Mouse (Mus musculus): Measurements from ENCODE around the gene Frrs1. TPM values are rescaled to one million over a fixed set of nuclear protein-coding genes. Genes with fewer than 3 reads are reported as not detected.

Gene Frrs1
- total and polyA plus RNA-seq, 2 experiments from 2014 or later, result 3.2 to 9.9 TPM

DNA sequence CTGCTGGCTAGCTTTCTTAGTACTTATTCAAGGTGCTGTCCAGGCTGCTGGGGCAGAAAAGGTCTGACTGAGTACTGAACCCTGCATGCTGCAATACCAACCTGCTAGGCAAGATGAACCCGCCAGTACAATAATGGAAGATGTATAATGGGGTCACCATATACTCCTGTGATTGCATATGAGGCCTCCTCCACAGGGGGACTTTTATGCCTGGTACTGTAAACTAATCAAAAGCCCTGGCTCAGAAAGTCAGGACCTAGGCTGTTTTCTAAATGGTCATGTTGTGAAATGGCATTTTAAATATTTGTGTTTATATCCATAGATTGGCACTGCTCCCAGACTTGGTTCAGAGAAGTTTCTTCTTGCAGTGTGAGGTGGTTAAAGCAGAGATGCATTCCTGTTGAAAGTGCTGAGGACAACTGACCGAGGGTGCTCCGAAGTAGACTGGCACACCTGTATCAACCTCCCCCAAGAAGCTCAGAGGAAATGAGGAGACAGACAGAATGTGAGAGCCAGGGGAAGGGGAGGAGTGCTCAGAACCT lies 42.5 kb upstream of the Frrs1 start:
- 46% methylated on average over 3 of the region's 3 CpGs for WGBS
- no peaks in the 10 kb centered on the region for H3K36me3 ChIP-seq (replicated peaks; ENCODE audit: control insufficient read depth, insufficient read depth, low read length)
- H3K4me3 ChIP-seq (ENCODE audit: low read depth, low read length), result no peak overlapping the region
- H3K27me3 ChIP-seq (ENCODE audit: control insufficient read depth, insufficient read depth, low read length), result no peaks in the 10 kb centered on the region
- no peak for DNase-seq (ENCODE audit: low spot score)
- no peak overlapping the region for H3K4me2 ChIP-seq (ENCODE audit: low read depth, low read length)
- no peaks in the 10 kb centered on the region for H3K9me3 ChIP-seq (replicated peaks; ENCODE audit: control insufficient read depth, low read length)
- H3K27ac ChIP-seq (ENCODE audit: low read depth), result 0 out of 2 replicates have a peak overlapping the region, but pooled peaks have one; percentile 5
- ATAC-seq (ENCODE audit: insufficient read depth, low read depth), result no peak; the same call in 1 of the 2 replicates
- peaks cover 17% of the 10 kb centered on the region; the same call in 1 of the 2 replicates for H3K4me1 ChIP-seq (ENCODE audit: control insufficient read depth, insufficient read depth)
- no peak overlapping the region for H3K9ac ChIP-seq (replicated peaks; ENCODE audit: low read depth, low read length)
- no peak for TF ChIP-seq EP300 (IDR thresholded peaks at IDR 0.05; ENCODE audit: low read depth)
- TF ChIP-seq CTCF (IDR thresholded peaks at IDR 0.05; ENCODE audit: low read depth), result no peak

DNA sequence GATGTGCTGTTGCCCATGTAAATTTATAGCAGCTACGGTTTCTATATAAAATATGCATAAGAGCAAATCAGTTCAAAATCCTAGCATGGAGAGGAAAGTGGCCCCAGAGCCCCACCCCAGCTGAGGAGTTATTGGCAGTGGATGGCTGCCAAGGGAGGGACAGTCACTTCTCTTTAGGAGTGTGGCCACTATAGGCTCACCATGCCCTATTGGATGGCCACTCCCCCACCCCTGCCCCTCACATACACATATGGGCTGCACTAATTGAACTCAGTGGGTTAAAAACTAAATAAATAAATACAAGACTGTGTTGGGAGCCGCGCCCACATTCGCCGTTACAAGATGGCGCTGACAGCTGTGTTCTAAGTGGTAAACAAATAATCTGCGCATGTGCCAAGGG lies 42.0 kb upstream of the Frrs1 start:
- 94% methylated on average over 6 of the region's 7 CpGs for WGBS
- TF ChIP-seq CTCF (IDR thresholded peaks at IDR 0.05; ENCODE audit: low read depth), result no peak
- TF ChIP-seq EP300 (IDR thresholded peaks at IDR 0.05; ENCODE audit: low read depth), result no peak
- no peak overlapping the region for H3K9ac ChIP-seq (replicated peaks; ENCODE audit: low read depth, low read length)
- H3K27me3 ChIP-seq (ENCODE audit: control insufficient read depth, insufficient read depth, low read length), result no peaks in the 10 kb centered on the region
- H3K9me3 ChIP-seq (replicated peaks; ENCODE audit: control insufficient read depth, low read length), result no peaks in the 10 kb centered on the region
- ATAC-seq (ENCODE audit: insufficient read depth, low read depth) (no peak), DNase-seq (ENCODE audit: low spot score) (no peak)
- no peak overlapping the region for H3K4me3 ChIP-seq (ENCODE audit: low read depth, low read length)
- H3K4me2 ChIP-seq (ENCODE audit: low read depth, low read length), result no peak overlapping the region
- no peak overlapping the region for H3K27ac ChIP-seq (ENCODE audit: low read depth)
- H3K36me3 ChIP-seq (replicated peaks; ENCODE audit: control insufficient read depth, insufficient read depth, low read length), result no peaks in the 10 kb centered on the region
- H3K4me1 ChIP-seq (ENCODE audit: control insufficient read depth, insufficient read depth), result peaks cover 13% of the 10 kb centered on the region; the same call in 1 of the 2 replicates

DNA sequence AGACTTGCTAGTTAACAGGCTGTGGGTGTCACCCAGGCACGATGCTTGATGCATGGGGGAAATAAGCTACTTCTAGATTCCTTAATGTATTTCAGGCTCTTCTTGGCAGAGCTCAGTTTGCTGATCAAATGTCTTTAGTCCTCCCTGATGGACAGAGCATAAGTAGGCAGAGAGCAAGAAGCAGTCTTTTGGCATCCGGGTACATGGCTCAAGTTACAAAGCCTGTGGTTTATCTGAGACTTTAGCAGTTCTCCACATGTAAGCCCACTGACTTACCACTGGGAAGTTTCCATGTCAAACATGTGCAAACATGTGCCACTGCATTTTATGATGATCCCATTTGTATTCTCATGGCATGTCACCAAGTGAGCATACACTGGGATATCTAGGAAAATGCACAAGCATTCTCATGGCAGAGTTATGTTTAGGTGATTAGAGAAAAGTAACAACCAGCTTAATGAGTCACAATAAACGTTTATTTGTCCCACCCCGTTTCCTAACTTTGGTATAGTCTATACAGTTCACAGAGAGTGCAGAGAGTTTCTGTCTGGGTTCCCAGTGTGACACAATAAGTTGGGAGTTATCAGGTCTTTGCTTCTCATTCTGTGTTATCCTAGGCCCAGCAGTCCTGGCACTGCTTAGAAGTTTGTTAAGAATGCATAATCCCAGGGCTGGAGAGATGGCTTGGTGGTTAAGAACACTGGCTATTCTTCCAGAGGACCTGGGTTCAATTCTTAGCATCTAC lies 32.6 kb upstream of the Frrs1 start:
- WGBS, result 68% methylated on average over 4 of the region's 4 CpGs
- DNase-seq (ENCODE audit: low spot score), result no peak
- TF ChIP-seq CTCF (IDR thresholded peaks at IDR 0.05; ENCODE audit: low read depth), result no peak
- TF ChIP-seq EP300 (IDR thresholded peaks at IDR 0.05; ENCODE audit: low read depth), result no peak
- ATAC-seq (ENCODE audit: insufficient read depth, low read depth), result no peak
- Histone ChIP-seq H3K9ac (replicated peaks; ENCODE audit: low read depth, low read length) (no peak overlapping the region), H3K36me3 (replicated peaks; ENCODE audit: control insufficient read depth, insufficient read depth, low read length) (no peaks in the 10 kb centered on the region), H3K4me3 (ENCODE audit: low read depth, low read length) (no peak overlapping the region), H3K4me2 (ENCODE audit: low read depth, low read length) (no peak overlapping the region), H3K27me3 (ENCODE audit: control insufficient read depth, insufficient read depth, low read length) (no peaks in the 10 kb centered on the region), H3K9me3 (replicated peaks; ENCODE audit: control insufficient read depth, low read length) (no peaks in the 10 kb centered on the region), H3K27ac (ENCODE audit: low read depth) (no peak overlapping the region), H3K4me1 (ENCODE audit: control insufficient read depth, insufficient read depth) (no peaks in the 10 kb centered on the region)

DNA sequence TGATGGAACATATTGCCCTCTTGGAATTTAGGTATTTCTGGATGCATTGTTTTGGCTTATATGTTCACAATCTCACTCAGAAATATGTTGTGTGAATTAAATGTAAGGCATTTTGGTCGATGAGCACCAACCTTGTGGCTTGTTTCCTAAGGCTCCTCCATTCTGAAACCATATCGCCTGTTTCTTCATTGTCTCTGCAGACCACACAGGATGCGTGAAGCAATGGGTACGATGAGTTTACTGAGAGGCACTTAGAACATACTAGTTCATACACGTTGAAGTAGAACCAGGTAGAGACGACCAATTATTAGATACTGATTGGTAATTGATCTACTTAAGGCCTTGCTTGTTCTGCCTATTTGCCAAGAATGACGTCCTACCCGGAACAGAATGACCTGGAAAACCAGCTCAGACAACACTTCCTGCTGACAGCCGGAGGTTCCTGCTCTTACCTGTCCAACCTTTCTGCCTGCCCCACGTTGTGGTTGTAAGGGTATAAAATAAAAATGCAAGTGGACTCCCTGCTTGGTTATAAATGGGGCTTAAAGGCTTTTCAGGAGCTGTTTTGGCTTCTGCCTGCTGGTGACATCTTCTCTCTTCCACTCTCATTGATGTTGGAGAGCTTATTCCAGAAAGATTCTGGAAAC lies 29.9 kb upstream of the Frrs1 start:
- DNase-seq (ENCODE audit: low spot score) (no peak), ATAC-seq (ENCODE audit: insufficient read depth, low read depth) (no peak)
- no peak overlapping the region for H3K4me2 ChIP-seq (ENCODE audit: low read depth, low read length)
- no peak overlapping the region for H3K4me3 ChIP-seq (ENCODE audit: low read depth, low read length)
- no peaks in the 10 kb centered on the region for H3K27me3 ChIP-seq (ENCODE audit: control insufficient read depth, insufficient read depth, low read length)
- H3K4me1 ChIP-seq (ENCODE audit: control insufficient read depth, insufficient read depth), result peaks cover 4% of the 10 kb centered on the region; the same call in 1 of the 2 replicates
- TF ChIP-seq CTCF (IDR thresholded peaks at IDR 0.05; ENCODE audit: low read depth) (no peak), EP300 (IDR thresholded peaks at IDR 0.05; ENCODE audit: low read depth) (no peak)
- WGBS, result 82% methylated on average over 10 of the region's 10 CpGs
- no peaks in the 10 kb centered on the region for H3K36me3 ChIP-seq (replicated peaks; ENCODE audit: control insufficient read depth, insufficient read depth, low read length)
- no peak overlapping the region for H3K9ac ChIP-seq (replicated peaks; ENCODE audit: low read depth, low read length)
- H3K27ac ChIP-seq (ENCODE audit: low read depth), result no peak overlapping the region
- H3K9me3 ChIP-seq (replicated peaks; ENCODE audit: control insufficient read depth, low read length), result no peaks in the 10 kb centered on the region

DNA sequence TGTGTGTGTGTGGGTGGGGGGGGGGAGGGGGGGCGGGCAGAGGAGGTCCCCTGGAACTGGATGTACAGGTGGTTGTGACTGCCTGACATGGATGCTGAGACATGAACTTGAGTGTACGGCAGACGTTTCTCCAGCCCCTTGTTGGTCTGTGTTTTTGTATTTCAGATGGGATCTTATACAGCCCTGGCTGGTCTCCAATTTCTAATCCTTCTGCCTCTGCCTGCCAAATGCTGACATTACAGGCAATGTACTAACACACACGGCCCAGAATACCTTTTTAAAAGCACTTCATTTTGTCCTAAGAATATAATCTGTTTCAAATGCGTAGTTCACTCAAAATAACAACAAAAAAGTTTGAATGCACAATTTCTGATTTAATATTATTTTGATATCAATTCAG lies 27.9 kb upstream of the Frrs1 start:
- H3K4me2 ChIP-seq (ENCODE audit: low read depth, low read length), result no peak overlapping the region
- H3K9ac ChIP-seq (replicated peaks; ENCODE audit: low read depth, low read length), result no peak overlapping the region
- H3K27ac ChIP-seq (ENCODE audit: low read depth), result no peak overlapping the region
- H3K4me3 ChIP-seq (ENCODE audit: low read depth, low read length), result no peak overlapping the region
- H3K9me3 ChIP-seq (replicated peaks; ENCODE audit: control insufficient read depth, low read length), result no peaks in the 10 kb centered on the region
- H3K36me3 ChIP-seq (replicated peaks; ENCODE audit: control insufficient read depth, insufficient read depth, low read length), result no peaks in the 10 kb centered on the region
- H3K27me3 ChIP-seq (ENCODE audit: control insufficient read depth, insufficient read depth, low read length), result no peaks in the 10 kb centered on the region
- TF ChIP-seq EP300 (IDR thresholded peaks at IDR 0.05; ENCODE audit: low read depth), result no peak
- TF ChIP-seq CTCF (IDR thresholded peaks at IDR 0.05; ENCODE audit: low read depth), result no peak; the same call in 1 of the 2 replicates
- DNase-seq (ENCODE audit: low spot score), result no peak
- 37% methylated on average over 5 of the region's 5 CpGs for WGBS
- H3K4me1 ChIP-seq (ENCODE audit: control insufficient read depth, insufficient read depth), result peaks cover 4% of the 10 kb centered on the region; the same call in 1 of the 2 replicates
- no peak for ATAC-seq (ENCODE audit: insufficient read depth, low read depth)

Measured in heart, postnatal 0 days (tissue).